Mouse (Mus musculus) ES-E14 (cell line): ENCODE data around the gene Grb2. TPM values are rescaled to one million over a fixed set of nuclear protein-coding genes. Genes with fewer than 3 reads are reported as not detected.

Source experiments
- DNase-seq: peaks from one replicate; pipeline ENCODE4 v3.0.0-alpha.2; 2013; ENCODE audit warnings: low read depth, low spot score
- H3K27ac ChIP-seq: 2 replicates; pipeline ENCODE4 v1.5.1; 2012; ENCODE audit warnings: low read depth, mild to moderate bottlenecking, low read length, moderate library complexity, mixed read lengths; ENCODE audit not compliant: poor library complexity, insufficient read depth, severe bottlenecking
- H3K36me3 ChIP-seq: 2 replicates; pipeline ENCODE4 v1.6.1; 2012; ENCODE audit warnings: mild to moderate bottlenecking, low read length, moderate library complexity, mixed read lengths; ENCODE audit not compliant: control insufficient read depth, poor library complexity, insufficient read depth, severe bottlenecking
- H3K4me1 ChIP-seq, 2 experiments: fragments of 150-350 bp in 1 of 2; sonication (generic) in 1 of 2; 2 replicates each; pipeline ENCODE4 v1.6.1; 2012; ENCODE audit warnings: low read length in 2 of 2, mild to moderate bottlenecking in 1 of 2, mixed read lengths in 1 of 2; ENCODE audit not compliant: control insufficient read depth in 2 of 2, insufficient read depth in 2 of 2, poor library complexity in 1 of 2
- H3K4me3 ChIP-seq, 2 experiments: fragments of 150-350 bp in 1 of 2; sonication (generic) in 1 of 2; 2 replicates each; pipeline ENCODE4 v1.5.1; 2012; ENCODE audit warnings: low read length in 2 of 2, low read depth in 1 of 2, mild to moderate bottlenecking in 1 of 2, mixed read lengths in 1 of 2; ENCODE audit not compliant: insufficient read depth in 1 of 2, poor library complexity in 1 of 2, severe bottlenecking in 1 of 2
- H3K9ac ChIP-seq: 2 replicates; pipeline ENCODE4 v1.6.1; 2012; ENCODE audit warnings: low read depth, mild to moderate bottlenecking, low read length, mixed read lengths; ENCODE audit not compliant: poor library complexity, insufficient read depth, severe bottlenecking
- H3K9me3 ChIP-seq: fragments of 150-350 bp; sonication (generic); 2 replicates; pipeline ENCODE4 v1.6.1; 2012; ENCODE audit warnings: low read depth, mild to moderate bottlenecking, low read length; ENCODE audit not compliant: control insufficient read depth, insufficient read depth
- CHD2 ChIP-seq: IDR thresholded peaks from 2 replicates; pipeline ENCODE4 v1.6.1; 2014; ENCODE audit warnings: mild to moderate bottlenecking, low read depth, low read length, inconsistent platforms
- HCFC1 ChIP-seq: IDR thresholded peaks from 2 replicates; pipeline ENCODE4 v1.6.1; 2012; ENCODE audit warnings: low read length, inconsistent platforms, borderline replicate concordance; ENCODE audit not compliant: insufficient read depth
- MAFK ChIP-seq: IDR thresholded peaks from 2 replicates; pipeline ENCODE4 v1.6.1; 2014; ENCODE audit warnings: mild to moderate bottlenecking, low read depth, low read length, inconsistent platforms; ENCODE audit not compliant: insufficient read depth
- ZC3H11A ChIP-seq: IDR thresholded peaks from 2 replicates; pipeline ENCODE4 v1.6.1; 2012; ENCODE audit warnings: low read depth, mild to moderate bottlenecking, inconsistent platforms, low read length, borderline replicate concordance
- ZNF384 ChIP-seq: IDR thresholded peaks from 2 replicates; pipeline ENCODE4 v1.6.1; 2012; ENCODE audit warnings: low read depth, low read length, inconsistent platforms
- in situ Hi-C, 2 experiments: fragments of 600-800 bp; cut with MboI; formaldehyde crosslinking; loops; one replicate each; pipeline ENCODE4 v1.15.1; 2025; ENCODE audit warnings: low sequenced_read_pairs in 2 of 2, inconsistent platforms in 1 of 2; ENCODE audit not compliant: unreplicated experiment in 2 of 2
- total RNA-seq: library from RNA; depleted of rRNA; stranded (reverse); fragments of 300-350 nt; gene quantifications from 2 replicates; pipeline ENCODE4 v1.2.3, GENCODE M21; 2012; rRNA removed

The Grb2 gene
- total RNA-seq, 1 experiment = 24.4 TPM

DNA sequence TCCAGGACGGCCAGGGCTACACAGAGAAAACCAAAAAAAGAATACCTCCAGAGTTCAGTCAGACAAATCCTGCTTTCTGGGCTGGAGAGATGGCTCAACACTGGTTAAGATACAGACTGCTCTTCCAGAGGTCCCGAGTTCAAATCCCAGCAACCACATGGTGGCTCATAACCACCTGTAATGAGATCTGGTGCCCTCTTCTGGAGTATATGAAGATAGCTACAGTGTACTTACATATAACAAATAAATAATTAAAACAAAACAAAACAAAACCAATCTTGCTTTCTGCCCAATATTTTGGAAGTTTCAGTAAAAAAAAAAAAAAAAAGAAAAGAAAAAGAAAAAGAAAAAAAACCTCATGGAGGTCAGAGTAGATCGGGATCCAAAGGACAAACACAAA, 113.2 kb downstream of the Grb2 start:
- H3K9me3 ChIP-seq = no peaks in the 10 kb centered on the region
- DNase-seq = no peak
- peaks cover 41% of the 10 kb centered on the region for H3K36me3 ChIP-seq
- TF ChIP-seq CHD2 (no peak), HCFC1 (no peak), MAFK (no peak), ZC3H11A (no peak), ZNF384 (no peak)
- no peak overlapping the region for H3K9ac ChIP-seq
- in situ Hi-C loops = no loop called here
- H3K4me3 ChIP-seq = no peak overlapping the region
- H3K27ac ChIP-seq = no peak overlapping the region
- peaks cover 0 to 9% of the 10 kb centered on the region in 2 experiments; a peak in 2 of 4 replicates for H3K4me1 ChIP-seq

Other genes starting within 250 kb of the Grb2 start
- gene Slc16a5, start 246.1 kb downstream of the Grb2 start, total RNA-seq = 1.1 and 1.6 TPM in 2 replicates
- 4.8 and 5.0 TPM in 2 replicates for gene Armc7, start 232.9 kb downstream of the Grb2 start, total RNA-seq
- 37.2 and 50.5 TPM in 2 replicates for gene Nt5c, start 216.7 kb downstream of the Grb2 start, total RNA-seq
- gene Jpt1, start 194.2 kb downstream of the Grb2 start, total RNA-seq = 164 and 205 TPM in 2 replicates
- gene Sumo2, start 172.3 kb downstream of the Grb2 start, total RNA-seq = 325 and 579 TPM in 2 replicates
- 279 and 312 TPM in 2 replicates for gene Nup85, start 144.2 kb downstream of the Grb2 start, total RNA-seq
- gene Mrps7, start 104.7 kb downstream of the Grb2 start, total RNA-seq = 51.6 and 74.9 TPM in 2 replicates
- 31.7 and 39.7 TPM in 2 replicates for gene Gga3, start 104.5 kb downstream of the Grb2 start, total RNA-seq
- gene Mif4gd, start 95.6 kb downstream of the Grb2 start, total RNA-seq = 63.8 and 85.6 TPM in 2 replicates
- 22.6 and 23.6 TPM in 2 replicates for gene Slc25a19, start 80.3 kb downstream of the Grb2 start, total RNA-seq
- 17.7 and 32.1 TPM in 2 replicates for gene Tmem94, start 56.8 kb upstream of the Grb2 start, total RNA-seq
- 9.6 and 10.5 TPM in 2 replicates for gene Caskin2, start 105.0 kb upstream of the Grb2 start, total RNA-seq
- 63.6 and 64.4 TPM in 2 replicates for gene Tsen54, start 106.1 kb upstream of the Grb2 start, total RNA-seq
- 96.5 and 145 TPM in 2 replicates for gene Llgl2, start 115.5 kb upstream of the Grb2 start, total RNA-seq
- gene Myo15b, start 149.8 kb upstream of the Grb2 start, total RNA-seq = 4.6 and 7.7 TPM in 2 replicates
- gene Smim5, start 191.4 kb upstream of the Grb2 start, total RNA-seq = 0.67 TPM in 1 of 2 replicates, not detected in the other
- 0.45 TPM in 1 of 2 replicates, not detected in the other for gene Smim6, start 203.4 kb upstream of the Grb2 start, total RNA-seq
- gene Sap30bp, start 224.7 kb upstream of the Grb2 start, total RNA-seq = 52.1 and 63.5 TPM in 2 replicates
- 28.0 and 40.8 TPM in 2 replicates for gene Recql5, start 224.9 kb upstream of the Grb2 start, total RNA-seq